Mouse (Mus musculus): ENCODE data around the gene Snx20.

GRCm38 (mm10) chr8:88627265-88627991 lies 8.5 kb downstream of the Snx20 start:
- TF ChIP-seq CHD2 (IDR thresholded peaks at IDR 0.05; ENCODE audit: low read length) (no peak), ZNF384 (IDR thresholded peaks at IDR 0.05; ENCODE audit: low read depth, low read length) (no peak), RAD21 (IDR thresholded peaks at IDR 0.05; ENCODE audit: low read depth, low read length) (no peak), POLR2A (IDR thresholded peaks at IDR 0.05; ENCODE audit: low read depth, low read length) (no peak), EP300 (IDR thresholded peaks at IDR 0.05; ENCODE audit: low read length) (no peak), ETS1 (conservative IDR thresholded peaks at IDR 0.05; ENCODE audit: low read depth, low read length) (no peak), NELFE (IDR thresholded peaks at IDR 0.05; ENCODE audit: low read depth, low read length) (no peak), CTCF (conservative IDR thresholded peaks at IDR 0.05 in 1 of 2, IDR thresholded peaks at IDR 0.05 in 1 of 2; ENCODE audit: low read depth in 2 of 2, low read length in 2 of 2) (no peak)
